1 mouse cellular context compared by ENCODE assay signal in genomic region chr11:106366316-106366715, GRCm38 (mm10).
TF ChIP-seq lines count a peak whose summit lies in the region.

No protein-coding gene starts in this region.

TF ChIP-seq in CH12.LX, 34 proteins besides CTCF, POLR2A, EP300 and RAD21 (continued from another document):
- peak; percentile 50; the same call in 1 of the 2 replicates for TF ChIP-seq MEF2A (IDR thresholded peaks at IDR 0.05; ENCODE audit: borderline replicate concordance, low read depth, low read length)
- TF ChIP-seq E2F4 (IDR thresholded peaks at IDR 0.05; ENCODE audit: insufficient replicate concordance, low read depth, low read length) = no peak
- 0 out of 2 replicates have a peak, but pooled peaks have one; percentile 22 for TF ChIP-seq MAFK (IDR thresholded peaks at IDR 0.05; ENCODE audit: insufficient replicate concordance, low read length)
- no peak for TF ChIP-seq JUND (conservative IDR thresholded peaks at IDR 0.05; ENCODE audit: low read depth, low read length)
- TF ChIP-seq UBTF (IDR thresholded peaks at IDR 0.05; ENCODE audit: low read depth, low read length) = no peak
- TF ChIP-seq ZNF384 (IDR thresholded peaks at IDR 0.05; ENCODE audit: low read depth, low read length) = peak; percentile 37; the same call in 1 of the 2 replicates
- TF ChIP-seq TBP (conservative IDR thresholded peaks at IDR 0.05; ENCODE audit: low read depth, low read length) = no peak
- no peak for TF ChIP-seq PAX5 (IDR thresholded peaks at IDR 0.05; ENCODE audit: low read length)
- TF ChIP-seq GABPA (IDR thresholded peaks at IDR 0.05; ENCODE audit: insufficient replicate concordance, low read depth, low read length) = no peak
- peak; percentile 76; the same call in 1 of the 2 replicates for TF ChIP-seq MAZ (IDR thresholded peaks at IDR 0.05; ENCODE audit: low read depth, low read length)
- 0 out of 2 replicates have a peak, but pooled peaks have one; percentile 17 for TF ChIP-seq ELF1 (IDR thresholded peaks at IDR 0.05; ENCODE audit: low read depth, low read length)
- peak; percentile 35; the same call in 1 of the 2 replicates for TF ChIP-seq NRF1 (IDR thresholded peaks at IDR 0.05; ENCODE audit: low read depth, low read length)
- no peak for TF ChIP-seq ETS1 (conservative IDR thresholded peaks at IDR 0.05; ENCODE audit: low read depth, low read length)
